Mouse (Mus musculus) layer of hippocampus, adult 18-20 months (tissue): ENCODE measurements at regions not wholly inside any gene's neighbourhood (a gene's known extent, or its start where the extent isn't known, plus 50 kb on each side); places are given as distances from the start of the nearest gene placed in this dataset.

Experiments used
- DNase-seq, 2 experiments: peaks; one replicate each; pipeline ENCODE4 v3.0.0; 2022; ENCODE audit warnings: low spot score in 2 of 2

- no peak for DNase-seq
Observed at GRCm38 (mm10) chr11:8148485-8148825, 515.9 kb downstream of the Tns3 start.

GRCm38 (mm10) chr11:8147790-8148484 lies 516.4 kb downstream of the Tns3 start:
- no peak for DNase-seq

GRCm38 (mm10) chr11:8137366-8137765 lies 527.0 kb downstream of the Tns3 start:
- peak in 1 of 2 experiments; percentile 11 for DNase-seq

- DNase-seq, result no peak
Observed at GRCm38 (mm10) chr11:8136666-8137065, 527.7 kb downstream of the Tns3 start.

- no peak for DNase-seq
Observed at GRCm38 (mm10) chr11:8109286-8109685, 555.0 kb downstream of the Tns3 start.

GRCm38 (mm10) chr11:8101091-8101490 lies 563.2 kb downstream of the Tns3 start:
- DNase-seq, result no peak

GRCm38 (mm10) chr11:8084328-8084727 lies 580.0 kb downstream of the Tns3 start:
- no peak for DNase-seq

- no peak for DNase-seq
Observed at GRCm38 (mm10) chr11:8082811-8083210, 581.5 kb downstream of the Tns3 start.

GRCm38 (mm10) chr11:8073321-8073720 lies 591.0 kb downstream of the Tns3 start:
- no peak for DNase-seq

GRCm38 (mm10) chr11:8068873-8069272 lies 595.5 kb downstream of the Tns3 start:
- no peak for DNase-seq

GRCm38 (mm10) chr11:8067330-8067729 lies 597.0 kb downstream of the Tns3 start:
- DNase-seq, result no peak

- no peak for DNase-seq
Observed at GRCm38 (mm10) chr11:8065811-8066210, 598.5 kb downstream of the Tns3 start.

GRCm38 (mm10) chr11:8065086-8065485 lies 599.2 kb downstream of the Tns3 start:
- no peak for DNase-seq

GRCm38 (mm10) chr11:8061989-8062388 lies 602.3 kb downstream of the Tns3 start:
- DNase-seq, result no peak

- no peak for DNase-seq
Observed at GRCm38 (mm10) chr11:8061573-8061972, 602.8 kb downstream of the Tns3 start.

GRCm38 (mm10) chr11:8051499-8051898 lies 612.8 kb downstream of the Tns3 start:
- DNase-seq, result no peak

- DNase-seq, result no peak
Observed at GRCm38 (mm10) chr11:8045086-8045485, 619.2 kb downstream of the Tns3 start.

- DNase-seq, result no peak
Observed at GRCm38 (mm10) chr11:8030119-8030518, 634.2 kb downstream of the Tns3 start.

GRCm38 (mm10) chr11:8007801-8008200 lies 656.5 kb downstream of the Tns3 start:
- DNase-seq, result no peak

GRCm38 (mm10) chr11:7981031-7981430 lies 683.3 kb downstream of the Tns3 start:
- DNase-seq, result no peak

- peak; percentile 1 to 5 for DNase-seq
Observed at GRCm38 (mm10) chr11:7975845-7976244, 688.5 kb downstream of the Tns3 start.

GRCm38 (mm10) chr11:7949931-7950330 lies 714.4 kb downstream of the Tns3 start:
- no peak for DNase-seq

GRCm38 (mm10) chr11:7949201-7949875 lies 715.0 kb downstream of the Tns3 start:
- DNase-seq, result no peak
